Mouse (Mus musculus): Measurements from ENCODE around the gene Ubxn11. TPM values are rescaled to one million over a fixed set of nuclear protein-coding genes. Genes with fewer than 3 reads are reported as not detected.

Ubxn11 gene
- 17.2 and 19.1 TPM in 2 replicates for polyA plus RNA-seq (2015; fragmentation: Nextera tagmentation; extraction: Ambion mirVana)

- Histone ChIP-seq H3K9ac (peak within 1 kb of the TSS; percentile 39; the same call in 1 of the 2 replicates), H3K4me2 (peak within 1 kb of the TSS; percentile 59), H3K4me1 (peaks cover 8% of the 10 kb centered on the region), H3K9me3 (no peaks in the 10 kb centered on the region), H3K27me3 (replicated peaks) (no peaks in the 10 kb centered on the region), H3K36me3 (replicated peaks) (no peaks in the 10 kb centered on the region), H3K4me3 (peak within 1 kb of the TSS; percentile 55), H3K27ac (peak within 1 kb of the TSS; percentile 14; the same call in 1 of the 2 replicates)
- ATAC-seq (replicated peaks): peak; percentile 98
- 17% methylated on average over 34 of the region's 34 CpGs for WGBS
Measured at GRCm38 (mm10) chr4:134101979-134102741, at the start of gene Ubxn11. Ubxn11 (plus strand) TSS chr4:134102570.

- ATAC-seq (replicated peaks): no peak
- 94% methylated on average over 3 of the region's 3 CpGs for WGBS
Measured at GRCm38 (mm10) chr4:134053538-134053937, 48.8 kb upstream of the Ubxn11 start, which contains the start of gene Zfp683. Zfp683 (plus strand) TSS chr4:134053838.

GRCm38 (mm10) chr4:134058166-134058715 is 44.1 kb upstream of the Ubxn11 start:
- Histone ChIP-seq H3K4me2 (no peak overlapping the region; the same call in 1 of the 2 replicates), H3K4me1 (no peaks in the 10 kb centered on the region), H3K27me3 (replicated peaks) (no peaks in the 10 kb centered on the region), H3K27ac (no peak overlapping the region), H3K36me3 (replicated peaks) (no peaks in the 10 kb centered on the region), H3K4me3 (no peak overlapping the region), H3K9ac (no peak overlapping the region), H3K9me3 (no peaks in the 10 kb centered on the region)
- ATAC-seq (replicated peaks): no peak
- WGBS: 31% methylated on average over 14 of the region's 14 CpGs

More at GRCm38 (mm10) chr4:134053538-134053937, 48.8 kb upstream of the Ubxn11 start, which contains the start of gene Zfp683:
- H3K4me2 ChIP-seq: no peak within 1 kb of the TSS
- peaks cover 5% of the 10 kb centered on the region; the same call in 1 of the 2 replicates for H3K4me1 ChIP-seq
- H3K4me3 ChIP-seq: no peak within 1 kb of the TSS
- no peaks in the 10 kb centered on the region for H3K9me3 ChIP-seq
- H3K27ac ChIP-seq: no peak within 1 kb of the TSS
- no peaks in the 10 kb centered on the region for H3K36me3 ChIP-seq (replicated peaks)
- H3K9ac ChIP-seq: no peak within 1 kb of the TSS
- no peaks in the 10 kb centered on the region for H3K27me3 ChIP-seq (replicated peaks)

GRCm38 (mm10) chr4:134058908-134059307 is 43.5 kb upstream of the Ubxn11 start:
- H3K4me3 ChIP-seq: no peak overlapping the region
- no peak overlapping the region for H3K27ac ChIP-seq
- no peak overlapping the region for H3K9ac ChIP-seq
- H3K36me3 ChIP-seq (replicated peaks): no peaks in the 10 kb centered on the region
- H3K4me1 ChIP-seq: no peaks in the 10 kb centered on the region
- no peaks in the 10 kb centered on the region for H3K9me3 ChIP-seq
- 84% methylated on average over 6 of the region's 6 CpGs for WGBS
- H3K4me2 ChIP-seq: no peak overlapping the region
- H3K27me3 ChIP-seq (replicated peaks): no peaks in the 10 kb centered on the region
- ATAC-seq (replicated peaks): no peak

- no peak within 1 kb of the TSS for H3K4me3 ChIP-seq
- no peak within 1 kb of the TSS for H3K4me2 ChIP-seq
- H3K27me3 ChIP-seq (replicated peaks): no peaks in the 10 kb centered on the region
- H3K27ac ChIP-seq: no peak within 1 kb of the TSS
- no peaks in the 10 kb centered on the region for H3K36me3 ChIP-seq (replicated peaks)
- no peak within 1 kb of the TSS for H3K9ac ChIP-seq
- no peaks in the 10 kb centered on the region for H3K9me3 ChIP-seq
- 51% methylated on average over 28 of the region's 28 CpGs for WGBS
- no peak for ATAC-seq (replicated peaks)
- no peaks in the 10 kb centered on the region for H3K4me1 ChIP-seq
Measured at GRCm38 (mm10) chr4:134060135-134060865, 42.1 kb upstream of the Ubxn11 start, which contains the start of gene Crybg2. Crybg2 (plus strand) TSS chr4:134060815.

GRCm38 (mm10) chr4:134061166-134061830 is 41.1 kb upstream of the Ubxn11 start:
- no peak overlapping the region for H3K9ac ChIP-seq
- no peak overlapping the region for H3K27ac ChIP-seq
- H3K9me3 ChIP-seq: no peaks in the 10 kb centered on the region
- no peaks in the 10 kb centered on the region for H3K36me3 ChIP-seq (replicated peaks)
- no peak overlapping the region for H3K4me3 ChIP-seq
- no peak for ATAC-seq (replicated peaks)
- H3K4me1 ChIP-seq: no peaks in the 10 kb centered on the region
- WGBS: 63% methylated on average over 18 of the region's 18 CpGs
- no peaks in the 10 kb centered on the region for H3K27me3 ChIP-seq (replicated peaks)
- H3K4me2 ChIP-seq: no peak overlapping the region

GRCm38 (mm10) chr4:134061944-134062446 is 40.4 kb upstream of the Ubxn11 start:
- H3K4me1 ChIP-seq: no peaks in the 10 kb centered on the region
- H3K27me3 ChIP-seq (replicated peaks): no peaks in the 10 kb centered on the region

GRCm38 (mm10) chr4:134062561-134062960 is 39.8 kb upstream of the Ubxn11 start:
- ATAC-seq (replicated peaks): no peak
- whole genome bisulfite sequencing: 53% methylated on average over 8 of the region's 8 CpGs
- Histone ChIP-seq H3K27ac (no peak overlapping the region), H3K9ac (no peak overlapping the region), H3K4me1 (no peaks in the 10 kb centered on the region), H3K36me3 (replicated peaks) (no peaks in the 10 kb centered on the region), H3K4me2 (no peak overlapping the region), H3K4me3 (no peak overlapping the region), H3K9me3 (no peaks in the 10 kb centered on the region), H3K27me3 (replicated peaks) (no peaks in the 10 kb centered on the region)

More at GRCm38 (mm10) chr4:134061944-134062446, 40.4 kb upstream of the Ubxn11 start:
- no peak overlapping the region for H3K27ac ChIP-seq
- WGBS: 62% methylated on average over 8 of the region's 8 CpGs
- no peak overlapping the region for H3K4me2 ChIP-seq
- H3K4me3 ChIP-seq: no peak overlapping the region
- H3K9me3 ChIP-seq: no peaks in the 10 kb centered on the region
- no peak for ATAC-seq (replicated peaks)
- H3K36me3 ChIP-seq (replicated peaks): no peaks in the 10 kb centered on the region
- H3K9ac ChIP-seq: no peak overlapping the region

GRCm38 (mm10) chr4:134065431-134066004 is 36.9 kb upstream of the Ubxn11 start:
- Histone ChIP-seq H3K4me2 (no peak overlapping the region), H3K9me3 (no peaks in the 10 kb centered on the region), H3K27me3 (replicated peaks) (no peaks in the 10 kb centered on the region), H3K36me3 (replicated peaks) (no peaks in the 10 kb centered on the region), H3K9ac (no peak overlapping the region), H3K4me3 (no peak overlapping the region), H3K4me1 (no peaks in the 10 kb centered on the region), H3K27ac (no peak overlapping the region)
- WGBS: 20% methylated on average over 23 of the region's 23 CpGs
- ATAC-seq (replicated peaks): no peak

- ATAC-seq (replicated peaks): no peak
- H3K36me3 ChIP-seq (replicated peaks): no peaks in the 10 kb centered on the region
- WGBS: 95% methylated on average over 8 of the region's 8 CpGs
- no peak overlapping the region for H3K27ac ChIP-seq
- H3K27me3 ChIP-seq (replicated peaks): no peaks in the 10 kb centered on the region
- no peak overlapping the region for H3K9ac ChIP-seq
- H3K4me2 ChIP-seq: no peak overlapping the region
- H3K9me3 ChIP-seq: no peaks in the 10 kb centered on the region
- H3K4me1 ChIP-seq: no peaks in the 10 kb centered on the region
- H3K4me3 ChIP-seq: no peak overlapping the region
Measured at GRCm38 (mm10) chr4:134067383-134067782, 35.0 kb upstream of the Ubxn11 start.

GRCm38 (mm10) chr4:134067833-134068544 is 34.4 kb upstream of the Ubxn11 start:
- ATAC-seq (replicated peaks): no peak
- Histone ChIP-seq H3K4me1 (no peaks in the 10 kb centered on the region), H3K4me2 (no peak overlapping the region), H3K9me3 (no peaks in the 10 kb centered on the region), H3K9ac (no peak overlapping the region), H3K27ac (no peak overlapping the region), H3K36me3 (replicated peaks) (no peaks in the 10 kb centered on the region), H3K27me3 (replicated peaks) (no peaks in the 10 kb centered on the region), H3K4me3 (no peak overlapping the region)
- 79% methylated on average over 7 of the region's 7 CpGs for WGBS

All from midbrain, embryonic 15.5 days (tissue).